Mouse (Mus musculus) heart, embryonic 14.5 days (tissue): ENCODE results near the gene Adgre1. TPM values are rescaled to one million over a fixed set of nuclear protein-coding genes. Genes with fewer than 3 reads are reported as not detected.

Experiments used
- ATAC-seq: fragments of 200-750 bp; cut with Nextera tagmentation; 2 replicates; pipeline ENCODE4 v1.8.0; 2017; ENCODE audit warnings: low read depth, moderate TSS enrichment; ENCODE audit not compliant: insufficient number of reproducible peaks, insufficient read depth, low FRiP score
- H3K27ac ChIP-seq, 2 experiments: fragments of 200-500 bp in 1 of 2; fragments of 300-500 bp in 1 of 2; sonication (generic) in 1 of 2; replicated peaks in 1 of 2; 2 replicates each; pipeline ENCODE4 v1.5.1; 2012 to 2014; ENCODE audit warnings: low read depth in 2 of 2, low read length in 2 of 2, control low read depth in 1 of 2, mild to moderate bottlenecking in 1 of 2, mixed read lengths in 1 of 2; ENCODE audit not compliant: control insufficient read depth in 1 of 2, insufficient read depth in 1 of 2
- H3K27me3 ChIP-seq: fragments of 300-500 bp; sonication (generic); 2 replicates; pipeline ENCODE4 v1.6.1; 2014; ENCODE audit warnings: mild to moderate bottlenecking, low read length, control low read depth; ENCODE audit not compliant: control insufficient read depth, insufficient read depth
- H3K36me3 ChIP-seq: fragments of 300-500 bp; sonication (generic); 2 replicates; pipeline ENCODE4 v1.6.1; 2014; ENCODE audit warnings: mild to moderate bottlenecking, control low read depth, low read length, mixed read lengths; ENCODE audit not compliant: control insufficient read depth, insufficient read depth
- H3K4me1 ChIP-seq, 2 experiments: fragments of 200-500 bp in 1 of 2; fragments of 300-500 bp in 1 of 2; sonication (generic) in 1 of 2; 2 replicates each; pipeline ENCODE4 v1.6.1; 2012 to 2014; ENCODE audit warnings: low read length in 2 of 2, control low read depth in 1 of 2, mixed read lengths in 1 of 2; ENCODE audit not compliant: control insufficient read depth in 2 of 2, insufficient read depth in 2 of 2
- H3K4me2 ChIP-seq: fragments of 300-500 bp; sonication (generic); 2 replicates; pipeline ENCODE4 v1.6.1; 2014; ENCODE audit warnings: mild to moderate bottlenecking, low read length
- H3K4me3 ChIP-seq, 2 experiments: fragments of 200-500 bp in 1 of 2; fragments of 300-500 bp in 1 of 2; sonication (generic) in 1 of 2; 2 replicates each; pipeline ENCODE4 v1.5.1; 2012 to 2014; ENCODE audit warnings: low read length in 2 of 2, mild to moderate bottlenecking in 2 of 2, control low read depth in 1 of 2, low read depth in 1 of 2, moderate library complexity in 1 of 2; ENCODE audit not compliant: control insufficient read depth in 1 of 2, insufficient read depth in 1 of 2
- H3K9ac ChIP-seq: fragments of 300-500 bp; sonication (generic); 2 replicates; pipeline ENCODE4 v1.6.1; 2014; ENCODE audit warnings: mild to moderate bottlenecking, low read length
- H3K9me3 ChIP-seq: fragments of 300-500 bp; sonication (generic); 2 replicates; pipeline ENCODE4 v1.6.1; 2016; ENCODE audit warnings: low read length, control low read depth; ENCODE audit not compliant: control insufficient read depth
- WGBS: fragments of 180-500 bp; shearing (Covaris S2); extraction: QIAGEN DNeasy Blood & Tissue Kit; methylation state at CpG from one replicate; pipeline ENCODE4 v1.1.7; 2014; 5-methylcytosine and 5-hydroxymethylcytosine counted together
- polyA plus RNA-seq: library from polyadenylated mRNA; unstranded; fragments of >200 nt; fragmentation: Nextera tagmentation; extraction: Ambion mirVana; gene quantifications from 2 replicates; pipeline ENCODE4 v1.2.1, GENCODE M21; 2014

The Adgre1 gene
- polyA plus RNA-seq, result 3.8 and 4.3 TPM in 2 replicates

GRCm38 (mm10) chr17:57358441-57358840, at the start of gene Adgre1:
Adgre1 (plus strand) TSS chr17:57358691.
- Histone ChIP-seq H3K36me3 (no peaks in the 10 kb centered on the region), H3K4me2 (no peak within 1 kb of the TSS), H3K9ac (no peak within 1 kb of the TSS), H3K4me3 (no peak within 1 kb of the TSS), H3K27me3 (no peaks in the 10 kb centered on the region), H3K9me3 (no peaks in the 10 kb centered on the region), H3K27ac (no peak within 1 kb of the TSS), H3K4me1 (no peaks in the 10 kb centered on the region)
- WGBS, result 38% methylated on average over 1 of the region's 1 CpGs
- no peak for ATAC-seq

- H3K27me3 ChIP-seq, result no peaks in the 10 kb centered on the region
- H3K4me2 ChIP-seq, result no peak overlapping the region
- H3K9me3 ChIP-seq, result no peaks in the 10 kb centered on the region
- H3K36me3 ChIP-seq, result no peaks in the 10 kb centered on the region
- WGBS, result 33% methylated on average over 13 of the region's 13 CpGs
- no peak overlapping the region for H3K27ac ChIP-seq
- no peak for ATAC-seq
- no peak overlapping the region for H3K4me3 ChIP-seq
- H3K4me1 ChIP-seq, result no peaks in the 10 kb centered on the region
- no peak overlapping the region for H3K9ac ChIP-seq
Measured at GRCm38 (mm10) chr17:57311801-57312200, 46.7 kb upstream of the Adgre1 start.

- WGBS, result 41% methylated on average over 8 of the region's 8 CpGs
- no peaks in the 10 kb centered on the region for H3K4me1 ChIP-seq
Measured at GRCm38 (mm10) chr17:57327615-57328014, 30.9 kb upstream of the Adgre1 start.

GRCm38 (mm10) chr17:57328944-57329343, 29.5 kb upstream of the Adgre1 start:
- Histone ChIP-seq H3K36me3 (no peaks in the 10 kb centered on the region), H3K4me3 (no peak overlapping the region), H3K9ac (no peak overlapping the region), H3K4me1 (no peaks in the 10 kb centered on the region), H3K27ac (no peak overlapping the region), H3K27me3 (no peaks in the 10 kb centered on the region), H3K4me2 (no peak overlapping the region), H3K9me3 (no peaks in the 10 kb centered on the region)
- ATAC-seq, result no peak
- 24% methylated on average over 6 of the region's 6 CpGs for WGBS

More at GRCm38 (mm10) chr17:57327615-57328014, 30.9 kb upstream of the Adgre1 start:
- no peak overlapping the region for H3K27ac ChIP-seq
- no peaks in the 10 kb centered on the region for H3K36me3 ChIP-seq
- no peak for ATAC-seq
- no peaks in the 10 kb centered on the region for H3K9me3 ChIP-seq
- H3K9ac ChIP-seq, result no peak overlapping the region
- H3K27me3 ChIP-seq, result no peaks in the 10 kb centered on the region
- no peak overlapping the region for H3K4me3 ChIP-seq
- no peak overlapping the region for H3K4me2 ChIP-seq

- H3K4me1 ChIP-seq, result no peaks in the 10 kb centered on the region
- no peaks in the 10 kb centered on the region for H3K27me3 ChIP-seq
- ATAC-seq, result no peak
- no peak overlapping the region for H3K4me3 ChIP-seq
- 82% methylated on average over 8 of the region's 8 CpGs for WGBS
- H3K27ac ChIP-seq, result no peak overlapping the region
- H3K9ac ChIP-seq, result no peak overlapping the region
- H3K36me3 ChIP-seq, result no peaks in the 10 kb centered on the region
- no peaks in the 10 kb centered on the region for H3K9me3 ChIP-seq
- no peak overlapping the region for H3K4me2 ChIP-seq
Measured at GRCm38 (mm10) chr17:57330993-57331392, 27.5 kb upstream of the Adgre1 start.

GRCm38 (mm10) chr17:57332241-57332640, 26.2 kb upstream of the Adgre1 start:
- Histone ChIP-seq H3K4me1 (no peaks in the 10 kb centered on the region), H3K27me3 (no peaks in the 10 kb centered on the region), H3K4me3 (no peak overlapping the region), H3K9me3 (no peaks in the 10 kb centered on the region), H3K27ac (no peak overlapping the region), H3K4me2 (no peak overlapping the region), H3K36me3 (no peaks in the 10 kb centered on the region), H3K9ac (no peak overlapping the region)
- WGBS, result 80% methylated on average over 4 of the region's 4 CpGs
- no peak for ATAC-seq

- Histone ChIP-seq H3K4me3 (no peak overlapping the region), H3K36me3 (no peaks in the 10 kb centered on the region), H3K4me2 (no peak overlapping the region), H3K4me1 (no peaks in the 10 kb centered on the region), H3K9me3 (no peaks in the 10 kb centered on the region), H3K9ac (no peak overlapping the region), H3K27me3 (no peaks in the 10 kb centered on the region), H3K27ac (no peak overlapping the region)
- no peak for ATAC-seq
- 65% methylated on average over 9 of the region's 9 CpGs for WGBS
Measured at GRCm38 (mm10) chr17:57334001-57334760, 24.3 kb upstream of the Adgre1 start.

- no peak for ATAC-seq
- WGBS, result 6% methylated on average over 16 of the region's 16 CpGs
- no peaks in the 10 kb centered on the region for H3K9me3 ChIP-seq
Measured at GRCm38 (mm10) chr17:57334761-57335150, 23.7 kb upstream of the Adgre1 start.

More at GRCm38 (mm10) chr17:57334761-57335150, 23.7 kb upstream of the Adgre1 start:
- H3K27ac ChIP-seq, result no peak overlapping the region
- H3K27me3 ChIP-seq, result no peaks in the 10 kb centered on the region
- no peaks in the 10 kb centered on the region for H3K36me3 ChIP-seq
- no peaks in the 10 kb centered on the region for H3K4me1 ChIP-seq
- no peak overlapping the region for H3K4me3 ChIP-seq
- H3K4me2 ChIP-seq, result 0 out of 2 replicates have a peak overlapping the region, but pooled peaks have one; percentile 17
- H3K9ac ChIP-seq, result no peak overlapping the region
